Mouse (Mus musculus) brain, embryonic 14.5 days (tissue): ENCODE measurements at regions not wholly inside any gene's neighbourhood (a gene's known extent, or its start where the extent isn't known, plus 50 kb on each side); places are given as distances from the start of the nearest gene placed in this dataset.

Source experiments
- DNase-seq: peaks from one replicate; pipeline ENCODE4 v3.0.0-alpha.2; 2011; ENCODE audit warnings: low read depth
- CTCF ChIP-seq: fragments of 200-500 bp; IDR thresholded peaks from 2 replicates; pipeline ENCODE4 v1.5.1; 2012; ENCODE audit warnings: inconsistent platforms, mild to moderate bottlenecking, moderate library complexity, borderline replicate concordance; ENCODE audit not compliant: insufficient read depth, insufficient read length; ENCODE audit errors: extremely low read depth
- POLR2A ChIP-seq: fragments of 200-500 bp; IDR thresholded peaks from 2 replicates; pipeline ENCODE4 v1.6.1; 2012; ENCODE audit warnings: mild to moderate bottlenecking, inconsistent platforms, borderline replicate concordance; ENCODE audit not compliant: poor library complexity, insufficient read depth, insufficient read length, severe bottlenecking; ENCODE audit errors: extremely low read depth

DNA sequence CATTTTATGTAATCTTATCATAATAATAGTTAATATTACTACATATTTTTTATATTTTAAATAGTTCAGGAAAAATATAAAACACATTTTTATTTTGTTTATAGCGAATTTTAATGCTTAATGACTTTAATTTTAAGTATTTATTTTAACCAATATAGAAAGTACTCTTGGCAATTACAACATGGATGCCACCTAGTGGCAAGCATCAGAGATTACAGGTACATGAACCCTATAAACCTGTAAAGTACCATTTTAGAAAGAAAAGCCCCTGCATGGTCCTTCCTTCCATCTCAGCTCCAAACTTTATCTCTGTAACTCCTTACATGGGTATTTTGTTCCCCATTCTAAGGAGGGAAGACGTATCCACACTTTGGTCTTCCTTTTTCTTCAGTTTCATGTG, 4328.9 kb upstream of the Gm7489 start:
- no peak for DNase-seq
- TF ChIP-seq POLR2A (no peak), CTCF (no peak)

DNA sequence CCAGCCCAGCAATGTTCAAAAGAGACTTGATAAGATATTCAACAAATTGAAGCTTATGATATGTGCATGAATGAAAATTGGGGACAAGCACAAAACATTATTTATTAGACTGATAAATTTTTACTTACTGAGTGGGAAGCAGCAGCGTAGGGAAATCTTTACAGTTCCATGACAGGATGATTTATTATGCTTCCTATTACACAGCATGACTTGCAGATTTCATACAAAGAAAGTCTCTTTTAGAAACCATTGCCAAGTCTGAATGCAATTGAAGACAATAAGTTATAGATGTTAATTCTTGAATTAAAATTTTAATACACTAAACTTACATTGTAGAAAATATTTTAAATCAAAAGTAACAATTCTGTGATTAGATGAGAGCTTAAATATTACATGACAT, 4324.3 kb upstream of the Gm7489 start:
- TF ChIP-seq CTCF (no peak), POLR2A (no peak)
- peak; percentile 2 for DNase-seq

DNA sequence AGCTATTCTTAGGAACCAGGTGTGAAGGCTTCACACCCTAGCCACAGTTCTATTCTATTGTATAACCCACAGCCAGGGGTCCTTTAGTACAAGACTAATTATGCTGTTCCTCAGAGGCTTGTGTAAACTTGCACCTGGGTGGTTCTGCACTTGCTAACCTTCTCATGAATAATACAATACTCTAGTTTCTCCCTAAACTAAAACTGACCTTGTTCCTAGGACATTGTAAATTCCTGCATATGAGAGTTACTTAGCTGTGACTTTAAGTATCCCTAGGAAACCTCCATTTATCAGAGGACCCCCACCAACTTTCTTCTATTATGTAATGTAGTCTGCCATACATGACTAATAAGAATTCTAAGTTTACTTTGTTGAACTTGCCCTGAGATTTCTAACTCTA, 4295.9 kb upstream of the Gm7489 start:
- TF ChIP-seq POLR2A, result no peak
- no peak for TF ChIP-seq CTCF
- DNase-seq, result no peak

DNA sequence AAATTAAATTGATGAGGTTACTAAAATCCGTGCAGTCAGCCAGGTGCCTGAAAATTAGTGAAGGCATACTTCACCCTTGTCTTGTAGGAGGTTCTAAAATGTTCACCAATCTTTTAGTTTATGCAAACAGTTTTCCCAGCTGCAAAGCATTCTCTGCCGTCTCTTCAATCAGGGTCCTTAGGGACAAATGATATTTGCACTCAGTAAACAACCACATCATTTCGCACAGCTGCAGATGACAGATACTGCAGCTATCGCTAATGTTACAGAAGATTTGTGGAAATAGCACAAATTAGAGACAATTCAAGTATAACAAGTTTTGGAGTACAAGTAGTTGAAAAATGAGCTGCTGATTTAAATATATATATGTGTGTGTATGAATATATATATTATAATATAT, 4270.8 kb upstream of the Gm7489 start:
- DNase-seq, result peak; percentile 46
- no peak for TF ChIP-seq CTCF

DNA sequence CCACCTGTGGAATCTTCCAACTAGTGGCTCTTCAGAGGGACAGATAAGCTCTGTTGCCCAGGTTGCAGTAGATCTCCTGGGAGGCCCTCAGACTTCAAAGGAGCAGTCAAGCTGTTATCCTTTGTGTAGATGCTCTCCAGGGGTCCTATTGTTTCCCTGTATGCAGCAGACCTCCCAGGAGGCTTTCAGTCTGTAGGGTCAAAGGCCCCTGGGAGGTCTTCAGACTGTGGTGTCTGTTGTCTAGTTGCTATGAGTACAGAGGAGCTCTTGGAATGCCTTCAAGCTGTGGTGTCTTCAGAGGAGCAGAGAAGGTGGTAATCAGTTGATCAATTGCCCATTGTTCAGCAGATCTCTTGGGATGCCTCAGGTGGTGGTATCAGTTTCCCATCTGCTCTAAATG, 4237.3 kb upstream of the Gm7489 start:
- TF ChIP-seq POLR2A (no peak), CTCF (no peak)

DNA sequence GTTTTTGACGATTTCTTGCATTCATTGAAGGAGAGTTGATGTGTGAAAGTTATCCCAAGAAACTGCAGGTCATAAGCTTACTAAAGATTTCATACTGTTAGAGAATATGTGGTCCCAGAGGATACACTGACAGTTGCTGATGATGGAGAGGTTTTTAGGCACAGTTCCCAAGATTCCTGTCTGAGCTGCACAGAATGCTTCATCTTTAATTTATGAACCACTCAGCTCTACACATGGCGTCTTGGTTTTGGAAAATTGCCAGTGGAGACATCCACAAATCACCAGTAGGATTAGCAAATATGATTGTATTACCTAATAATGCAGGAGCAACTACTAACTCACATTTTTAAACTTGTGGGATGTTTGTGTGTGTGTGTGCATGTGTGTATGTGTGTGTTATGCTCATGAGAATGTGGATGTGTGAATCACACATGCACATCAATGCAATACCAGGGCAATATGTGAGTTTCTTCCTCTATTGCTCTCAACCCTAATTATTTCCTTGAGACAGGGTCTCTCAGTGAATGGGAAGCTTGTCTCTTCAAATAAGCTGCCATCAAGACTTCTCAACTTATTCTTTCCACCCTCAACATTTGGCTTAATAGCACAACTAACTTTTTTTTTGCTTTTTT, 4234.0 kb upstream of the Gm7489 start:
- DNase-seq, result peak; percentile 90
- TF ChIP-seq CTCF, result no peak
- no peak for TF ChIP-seq POLR2A

More for the DNA sequence above, 4237.3 kb upstream of the Gm7489 start:
- DNase-seq, result no peak

DNA sequence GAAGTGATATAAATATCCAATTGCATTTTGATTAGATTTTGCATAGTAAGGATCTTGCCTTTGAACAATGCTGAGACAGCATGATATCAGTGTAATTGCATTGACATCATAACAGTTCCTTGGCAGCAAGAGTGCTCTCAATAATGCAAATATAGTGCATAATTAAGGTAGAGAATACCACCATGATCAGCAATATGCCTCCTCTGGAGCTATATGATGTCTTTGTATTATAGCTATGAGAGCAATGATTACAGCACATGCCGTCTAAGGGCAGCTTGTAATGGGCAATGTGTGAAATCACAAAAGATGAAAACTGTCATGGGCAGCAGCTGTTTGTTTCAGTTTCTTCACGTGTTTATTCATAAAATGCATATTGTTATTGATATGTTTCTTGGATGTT, 4231.0 kb upstream of the Gm7489 start:
- peak; percentile 59 for DNase-seq
- TF ChIP-seq CTCF (no peak), POLR2A (no peak)

DNA sequence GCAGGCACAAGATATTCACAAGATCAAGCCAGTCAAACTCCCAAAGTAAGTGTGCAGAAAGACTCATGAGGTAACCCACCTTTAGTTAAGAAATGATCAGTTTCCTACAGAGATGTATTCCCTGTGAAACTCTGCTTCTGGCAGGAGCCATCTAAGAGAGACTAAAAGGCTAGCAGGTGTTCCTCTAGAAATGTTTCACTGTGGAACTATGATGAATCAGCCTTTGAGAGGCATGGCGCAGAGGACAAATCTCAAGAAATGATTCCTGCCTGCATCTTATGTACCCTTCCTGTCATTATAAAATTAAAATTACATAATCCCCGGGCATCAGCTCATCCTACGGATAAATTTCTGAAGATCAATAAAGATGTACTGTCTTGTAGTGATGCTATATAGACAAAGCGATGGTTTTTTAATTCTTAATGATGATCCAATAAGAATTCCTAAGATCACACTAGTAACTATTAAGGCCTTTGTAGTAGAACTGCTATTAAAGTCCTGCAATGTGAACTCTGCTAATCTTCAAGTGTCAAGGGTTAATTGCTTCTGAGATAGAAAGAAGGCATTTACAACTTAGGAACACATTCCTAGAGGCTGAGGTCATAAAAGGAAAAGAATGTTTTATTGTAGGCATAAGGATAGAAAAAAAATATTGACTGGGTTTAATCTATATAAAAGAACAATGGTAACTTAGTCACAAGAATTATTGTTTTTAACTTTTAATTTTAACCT, 4219.7 kb upstream of the Gm7489 start:
- DNase-seq, result no peak
- no peak for TF ChIP-seq POLR2A
- TF ChIP-seq CTCF, result no peak
